Mouse (Mus musculus) retina, embryonic 14.5 days (tissue): ENCODE data around the gene Socs4.

Experiments used
- DNase-seq: peaks from one replicate; pipeline ENCODE4 v3.0.0-alpha.2; 2015; ENCODE audit warnings: low spot score

The Socs4 gene

DNA sequence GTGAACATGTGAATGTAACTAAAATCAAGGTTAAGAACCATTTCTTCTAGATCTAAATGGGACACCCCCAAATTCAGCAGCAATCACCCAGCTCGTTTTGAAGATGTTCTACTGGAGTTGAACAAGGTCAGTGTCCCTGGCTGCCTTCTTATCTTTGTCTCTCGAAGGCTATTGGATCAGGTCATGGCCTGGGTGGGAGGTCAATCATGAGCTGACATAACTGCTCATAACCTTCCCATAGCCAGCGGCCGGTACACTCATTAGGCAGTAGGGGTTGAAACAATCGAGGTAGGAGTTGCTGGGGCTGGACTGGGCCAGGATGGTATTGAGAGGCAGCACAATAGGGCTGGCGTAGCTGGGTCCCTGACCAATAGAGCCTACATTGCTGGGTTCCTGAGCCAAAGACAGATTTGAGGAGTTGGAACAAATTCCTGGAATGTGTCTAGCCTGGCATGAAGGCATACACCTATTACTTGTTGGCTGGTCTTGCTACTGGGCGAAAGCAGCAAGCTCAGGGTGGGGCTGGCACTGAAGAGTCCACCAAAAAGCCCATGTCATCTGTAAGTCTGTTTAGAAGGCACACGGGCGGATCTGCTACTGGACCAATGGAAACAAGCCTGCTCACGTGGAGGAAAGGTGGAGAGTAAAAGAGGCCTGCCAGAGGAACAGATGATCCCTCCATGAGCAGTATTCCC, 63.6 kb downstream of the Socs4 start:
- DNase-seq: no peak

DNA sequence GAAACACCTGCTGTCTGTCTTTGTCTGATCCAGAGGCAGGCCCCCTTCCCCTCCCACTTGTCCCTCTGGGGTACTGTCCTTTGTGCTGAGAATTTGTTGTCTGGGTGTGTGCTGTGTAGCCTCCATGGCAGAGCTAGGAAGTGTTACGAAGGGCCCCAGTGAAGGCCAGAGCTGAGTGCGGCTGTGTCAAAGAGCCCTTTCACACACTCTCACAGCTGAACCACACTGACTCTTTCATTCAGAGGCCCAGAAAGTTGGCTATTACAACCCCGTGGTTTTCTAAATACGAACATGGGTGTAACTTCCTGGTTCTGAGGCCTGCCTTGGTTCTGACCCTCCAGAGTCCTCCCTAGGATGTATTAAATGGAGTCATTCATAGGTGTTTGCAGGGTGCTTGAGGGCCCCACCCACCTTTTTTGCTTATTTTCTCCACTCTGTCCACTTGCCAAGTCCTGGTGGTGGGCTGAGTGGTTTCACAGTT, 65.1 kb downstream of the Socs4 start:
- no peak for DNase-seq
